22 mouse cellular contexts compared by ENCODE assay signal in genomic region chr5:31581932-31582331, GRCm38 (mm10). TPM values are rescaled to one million over a fixed set of nuclear protein-coding genes. Genes with fewer than 3 reads are reported as not detected.
DNase-seq lines count a peak whose midpoint lies in the region; ATAC-seq and TF ChIP-seq lines count a peak whose summit lies in the region.
"Had no signal": no experiment of that assay in that cellular context is flagged by ENCODE, and none has a peak within 500 bp of the region (broad histone marks: within the 10 kb centered on the region; RNA-seq: fewer than 3 reads in every experiment).

No protein-coding gene starts in this region.

- H3K4me3 ChIP-seq in forebrain, embryonic 11.5 days (ENCODE audit: low read depth, low read length), result no peak overlapping the region
- H3K4me3 ChIP-seq in forebrain, postnatal 0 days (ENCODE audit: low read depth, low read length), result no peak overlapping the region
- H3K4me3 ChIP-seq in thymus, adult 2 months (ENCODE audit: control insufficient read depth, insufficient read depth, low read length), result no peak overlapping the region
- H3K4me3 ChIP-seq: embryonic facial prominence, embryonic 10.5 days; hindbrain, embryonic 13.5 days; limb, embryonic 12.5 days had no signal

- intact Hi-C loops in left cerebral cortex, postnatal 14 days (cut with DNase I), result no loop called here

- H3K9me3 ChIP-seq in forebrain, embryonic 11.5 days (ENCODE audit: control insufficient read depth, low read length), result no peaks in the 10 kb centered on the region
- H3K9me3 ChIP-seq in forebrain, postnatal 0 days (ENCODE audit: low read length), result no peaks in the 10 kb centered on the region
- H3K9me3 ChIP-seq: embryonic facial prominence, embryonic 10.5 days; hindbrain, embryonic 13.5 days; limb, embryonic 12.5 days had no signal

- peak; percentile 11 for DNase-seq in forebrain, embryonic 11.5 days (ENCODE audit: low spot score)
- no peak for DNase-seq in forebrain, postnatal 0 days
- peak; percentile 32 for DNase-seq in thymus, postnatal 0 days (ENCODE audit: low spot score)
- no peak for DNase-seq in thymus, adult 2 months
- no peak for DNase-seq in adrenal gland, adult (ENCODE audit: inconsistent age in 2 of 2, low spot score in 1 of 2)
- no peak for DNase-seq in left cerebral cortex, postnatal 14 days (ENCODE audit: low spot score in 2 of 2)
- DNase-seq: adrenal gland, postnatal 25 days; cerebellum, adult 9-11 months; gastrocnemius, postnatal 14 days; kidney, adult 9 months; liver, postnatal 0 days; lung, postnatal 10 days had no signal

- no peak overlapping the region for H3K4me2 ChIP-seq in forebrain, embryonic 11.5 days (ENCODE audit: low read depth, low read length, severe bottlenecking)
- H3K4me2 ChIP-seq in forebrain, postnatal 0 days (ENCODE audit: low read depth), result no peak overlapping the region
- H3K4me2 ChIP-seq: hindbrain, embryonic 13.5 days; limb, embryonic 12.5 days; liver, embryonic 11.5 days; midbrain, embryonic 11.5 days had no signal

- no peak overlapping the region for H3K27ac ChIP-seq in forebrain, embryonic 11.5 days (ENCODE audit: low read depth, low read length)
- H3K27ac ChIP-seq in forebrain, postnatal 0 days (ENCODE audit: low read depth, low read length), result no peak overlapping the region
- H3K27ac ChIP-seq in thymus, adult 2 months (ENCODE audit: control insufficient read depth, insufficient read depth, low read length), result no peak overlapping the region
- H3K27ac ChIP-seq: embryonic facial prominence, embryonic 10.5 days; hindbrain, embryonic 13.5 days; limb, embryonic 12.5 days had no signal

- 76% methylated on average over 3 of the region's 3 CpGs for WGBS in forebrain, embryonic 11.5 days
- 73% methylated on average over 3 of the region's 3 CpGs for WGBS in forebrain, postnatal 0 days
- WGBS in thymus, adult 2 months, result 41% methylated on average over 3 of the region's 3 CpGs

- no peak for TF ChIP-seq CTCF in forebrain, postnatal 0 days (IDR thresholded peaks at IDR 0.05; ENCODE audit: low read depth)
- no peak for TF ChIP-seq CTCF in thymus, adult 2 months (IDR thresholded peaks at IDR 0.05; ENCODE audit: borderline replicate concordance, control insufficient read depth, extremely low read depth, insufficient read depth, low read length, poor library complexity)

- TF ChIP-seq POLR2A in thymus, adult 2 months (IDR thresholded peaks at IDR 0.05; ENCODE audit: control insufficient read depth, extremely low read depth, insufficient read depth, low read length, poor library complexity), result no peak

- H3K36me3 ChIP-seq in forebrain, embryonic 11.5 days (ENCODE audit: control insufficient read depth, insufficient read depth, low read length), result no peaks in the 10 kb centered on the region
- no peaks in the 10 kb centered on the region for H3K36me3 ChIP-seq in forebrain, postnatal 0 days (ENCODE audit: insufficient read depth)
- H3K36me3 ChIP-seq in thymus, adult 2 months (ENCODE audit: control insufficient read depth, insufficient read depth, low read length), result no peaks in the 10 kb centered on the region
- H3K36me3 ChIP-seq: embryonic facial prominence, embryonic 10.5 days; G1E; hindbrain, embryonic 13.5 days; limb, embryonic 12.5 days had no signal

- H3K27me3 ChIP-seq in forebrain, embryonic 11.5 days (ENCODE audit: control insufficient read depth, insufficient read depth, low read length), result no peaks in the 10 kb centered on the region
- H3K27me3 ChIP-seq in forebrain, postnatal 0 days (ENCODE audit: insufficient read depth, low read length), result no peaks in the 10 kb centered on the region
- H3K27me3 ChIP-seq in thymus, adult 2 months (ENCODE audit: control insufficient read depth, insufficient read depth, low read length), result no peaks in the 10 kb centered on the region
- H3K27me3 ChIP-seq: CH12.LX; hindbrain, embryonic 13.5 days; limb, embryonic 12.5 days; Patski had no signal

- no peak overlapping the region for H3K9ac ChIP-seq in forebrain, embryonic 11.5 days (ENCODE audit: low read length)
- no peak overlapping the region for H3K9ac ChIP-seq in forebrain, postnatal 0 days
- H3K9ac ChIP-seq: hindbrain, embryonic 13.5 days; limb, embryonic 12.5 days; liver, postnatal 0 days had no signal

- ATAC-seq in forebrain, embryonic 11.5 days (replicated peaks; ENCODE audit: low FRiP score), result no peak
- no peak for ATAC-seq in forebrain, postnatal 0 days
- ATAC-seq in granulocyte monocyte progenitor cell, adult 5-6 weeks (replicated peaks; ENCODE audit: poor library complexity, severe bottlenecking), result peak; percentile 27; the same call in 1 of the 2 replicates
- ATAC-seq: forebrain, embryonic 16.5 days; Patski had no signal

- no peaks in the 10 kb centered on the region for H3K4me1 ChIP-seq in forebrain, embryonic 11.5 days (replicated peaks; ENCODE audit: control insufficient read depth, insufficient read depth, low read length)
- H3K4me1 ChIP-seq in forebrain, postnatal 0 days (ENCODE audit: insufficient read depth), result no peaks in the 10 kb centered on the region
- H3K4me1 ChIP-seq in thymus, adult 2 months (replicated peaks; ENCODE audit: control insufficient read depth, insufficient read depth, low read length), result no peaks in the 10 kb centered on the region
- H3K4me1 ChIP-seq: hindbrain, embryonic 13.5 days; limb, embryonic 12.5 days had no signal

RNA-seq across cellular contexts. Expression of gene Mrpl33, which starts 14.8 kb away (rescaled TPM):
- polyA plus RNA-seq in forebrain, embryonic 11.5 days (2014; fragmentation: Nextera tagmentation; extraction: Ambion mirVana), result 201 and 224 TPM in 2 replicates
- 166 and 203 TPM in 2 replicates for total RNA-seq in forebrain, postnatal 0 days (2014; rRNA removed)
- 295 and 354 TPM in 2 replicates for polyA plus RNA-seq in forebrain, postnatal 0 days (2015; fragmentation: Nextera tagmentation; extraction: Ambion mirVana)
- 425 and 428 TPM in 2 replicates for polyA plus RNA-seq in thymus, postnatal 0 days (2015; fragmentation: Nextera tagmentation; extraction: Ambion mirVana)
- 23.1 and 27.6 TPM in 2 replicates for polyA plus RNA-seq in thymus, adult 2 months (2012; rRNA removed)
- total RNA-seq in granulocyte monocyte progenitor cell, adult 5-6 weeks (2014; fragmentation: Nextera tagmentation), result 543 and 559 TPM in 2 replicates
- 224 and 356 TPM in 2 replicates for total RNA-seq in granulocyte monocyte progenitor cell, adult 5-6 weeks (2017)
- total RNA-seq in left cerebral cortex, postnatal 14 days (2021), result 100 to 1,000 TPM; 113 to 114 TPM

RNA-seq across cellular contexts. Expression of gene Supt7l, which starts 54.3 kb away (rescaled TPM):
- 26.1 and 27.2 TPM in 2 replicates for polyA plus RNA-seq in forebrain, embryonic 11.5 days (2014; fragmentation: Nextera tagmentation; extraction: Ambion mirVana)
- 25.2 and 29.6 TPM in 2 replicates for total RNA-seq in forebrain, postnatal 0 days (2014; rRNA removed)
- polyA plus RNA-seq in forebrain, postnatal 0 days (2015; fragmentation: Nextera tagmentation; extraction: Ambion mirVana), result 10.6 and 19.7 TPM in 2 replicates
- 13.9 and 17.0 TPM in 2 replicates for polyA plus RNA-seq in thymus, postnatal 0 days (2015; fragmentation: Nextera tagmentation; extraction: Ambion mirVana)
- 13.3 and 16.7 TPM in 2 replicates for polyA plus RNA-seq in thymus, adult 2 months (2012; rRNA removed)
- 13.8 and 19.2 TPM in 2 replicates for total RNA-seq in granulocyte monocyte progenitor cell, adult 5-6 weeks (2014; fragmentation: Nextera tagmentation)
- total RNA-seq in granulocyte monocyte progenitor cell, adult 5-6 weeks (2017), result 18.0 and 20.3 TPM in 2 replicates
- total RNA-seq in left cerebral cortex, postnatal 14 days (2021), result 10 to 100 TPM; 16.9 to 17.1 TPM

RNA-seq across cellular contexts. Expression of gene Slc4a1ap, which starts 55.1 kb away (rescaled TPM):
- 32.9 and 33.3 TPM in 2 replicates for polyA plus RNA-seq in forebrain, embryonic 11.5 days (2014; fragmentation: Nextera tagmentation; extraction: Ambion mirVana)
- 29.3 and 36.9 TPM in 2 replicates for total RNA-seq in forebrain, postnatal 0 days (2014; rRNA removed)
- 16.6 and 25.6 TPM in 2 replicates for polyA plus RNA-seq in forebrain, postnatal 0 days (2015; fragmentation: Nextera tagmentation; extraction: Ambion mirVana)
- 20.7 and 31.6 TPM in 2 replicates for polyA plus RNA-seq in thymus, postnatal 0 days (2015; fragmentation: Nextera tagmentation; extraction: Ambion mirVana)
- 23.3 and 25.1 TPM in 2 replicates for polyA plus RNA-seq in thymus, adult 2 months (2012; rRNA removed)
- total RNA-seq in granulocyte monocyte progenitor cell, adult 5-6 weeks (2014; fragmentation: Nextera tagmentation), result 32.1 and 37.3 TPM in 2 replicates
- 45.1 and 53.4 TPM in 2 replicates for total RNA-seq in granulocyte monocyte progenitor cell, adult 5-6 weeks (2017)
- 10 to 100 TPM; 47.1 to 50.7 TPM for total RNA-seq in left cerebral cortex, postnatal 14 days (2021)

Comparison
In these comparisons a context has a peak if more than half of its experiments do, and no peak if none do; other contexts are left out.
1. DNase-seq: peak in forebrain, embryonic 11.5 days (single experiment) and thymus, postnatal 0 days (single experiment); none in forebrain, postnatal 0 days (single experiment), thymus, adult 2 months (single experiment), adrenal gland, adult (0 of 2) and left cerebral cortex, postnatal 14 days (0 of 2).